Mouse (Mus musculus) kidney, embryonic 14.5 days (tissue): Measurements from ENCODE around the gene Msto1. TPM values are rescaled to one million over a fixed set of nuclear protein-coding genes. Genes with fewer than 3 reads are reported as not detected.
"Not testable (repeated sequence)": the region's sequence is repeated elsewhere in the genome, so short reads cannot be mapped to it uniquely, and the experiment has no call there.

ENCODE experiments used
- ATAC-seq: fragments of 200-750 bp; cut with Nextera tagmentation; 2 replicates; pipeline ENCODE4 v1.8.0; 2017; ENCODE audit warnings: moderate number of reproducible peaks, mild to moderate bottlenecking, moderate TSS enrichment, moderate library complexity; ENCODE audit not compliant: low FRiP score, low TSS enrichment
- H3K27ac ChIP-seq: fragments of 300-500 bp; sonication (generic); 2 replicates; pipeline ENCODE4 v1.5.1; 2014; ENCODE audit warnings: low read depth, mild to moderate bottlenecking, low read length, moderate library complexity, mixed read lengths
- H3K27me3 ChIP-seq: fragments of 300-500 bp; sonication (generic); 2 replicates; pipeline ENCODE4 v1.6.1; 2014; ENCODE audit warnings: mild to moderate bottlenecking, low read length; ENCODE audit not compliant: control insufficient read depth, insufficient read depth
- H3K36me3 ChIP-seq: fragments of 300-500 bp; sonication (generic); 2 replicates; pipeline ENCODE4 v1.6.1; 2014; ENCODE audit warnings: low read length, mixed read lengths; ENCODE audit not compliant: control insufficient read depth, insufficient read depth
- H3K4me1 ChIP-seq: fragments of 300-500 bp; sonication (generic); 2 replicates; pipeline ENCODE4 v1.6.1; 2014; ENCODE audit warnings: low read length, mixed read lengths; ENCODE audit not compliant: control insufficient read depth, insufficient read depth
- H3K4me2 ChIP-seq: fragments of 300-500 bp; sonication (generic); replicated peaks from 2 replicates; pipeline ENCODE4 v1.6.1; 2014; ENCODE audit warnings: low read depth, mild to moderate bottlenecking, low read length
- H3K4me3 ChIP-seq: fragments of 300-500 bp; sonication (generic); 2 replicates; pipeline ENCODE4 v1.5.1; 2014; ENCODE audit warnings: mild to moderate bottlenecking, low read length
- H3K9ac ChIP-seq: fragments of 300-500 bp; sonication (generic); 2 replicates; pipeline ENCODE4 v1.6.1; 2014; ENCODE audit warnings: low read depth, mild to moderate bottlenecking, low read length, moderate library complexity
- H3K9me3 ChIP-seq: fragments of 300-500 bp; sonication (generic); 2 replicates; pipeline ENCODE4 v1.6.1; 2016; ENCODE audit warnings: low read length; ENCODE audit not compliant: control insufficient read depth
- WGBS: fragments of 180-500 bp; shearing (Covaris S2); extraction: QIAGEN DNeasy Blood & Tissue Kit; methylation state at CpG from one replicate; pipeline ENCODE4 v1.1.7; 2014; 5-methylcytosine and 5-hydroxymethylcytosine counted together
- polyA plus RNA-seq: library from polyadenylated mRNA; unstranded; fragments of >200 nt; fragmentation: Nextera tagmentation; extraction: Ambion mirVana; gene quantifications from 2 replicates; pipeline ENCODE4 v1.2.1, GENCODE M21; 2014

Gene Msto1
- 40.9 and 63.2 TPM in 2 replicates for polyA plus RNA-seq

DNA sequence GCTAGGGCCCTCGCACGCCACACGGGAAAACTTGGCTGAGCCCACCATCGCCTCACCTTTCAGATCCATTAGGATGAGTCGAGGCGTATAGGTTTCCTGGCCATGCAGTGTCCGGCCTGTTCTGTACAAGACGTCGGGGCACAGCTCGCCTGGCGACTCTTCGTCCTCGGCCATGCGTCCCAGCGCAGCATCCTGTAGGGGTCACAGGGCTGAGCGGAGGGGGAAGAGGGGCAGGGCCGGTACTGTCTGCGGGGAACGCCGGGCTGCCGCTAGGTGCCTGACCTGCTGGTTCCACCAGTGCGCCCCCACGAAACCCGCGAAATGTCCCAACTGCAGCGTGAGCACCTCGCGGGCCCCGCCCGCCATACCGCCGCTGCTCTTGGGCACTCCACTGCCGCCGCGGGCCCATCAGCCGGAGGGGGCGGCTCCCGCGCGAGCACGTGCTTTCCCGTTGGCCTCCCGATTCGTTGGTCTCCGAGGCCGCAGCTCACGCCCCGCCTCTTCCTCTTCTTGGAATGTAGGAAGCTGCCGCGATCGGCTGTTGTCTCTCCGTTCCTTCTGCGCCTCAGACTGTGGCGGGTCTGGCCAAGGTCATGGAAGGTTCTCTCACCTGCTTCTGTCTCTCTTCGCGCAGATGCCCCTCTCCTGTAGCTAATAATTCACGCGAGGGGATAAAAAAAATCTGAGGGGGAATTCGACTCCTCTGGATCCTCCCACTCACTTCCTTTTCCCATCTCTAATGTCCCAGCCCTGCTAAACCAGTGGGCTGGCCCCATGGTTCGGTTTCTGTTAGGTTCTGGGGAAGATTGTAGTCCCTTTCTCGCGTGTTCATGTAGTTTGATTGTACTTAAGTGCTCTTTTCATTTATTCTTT is at the start of gene Msto1:
Gene Msto1, minus strand, starts transcription at position 489 of the 873 bp plus-strand sequence.
- Histone ChIP-seq H3K27ac (peak within 1 kb of the TSS; percentile 89), H3K27me3 (no peaks in the 10 kb centered on the region), H3K4me2 (peak within 1 kb of the TSS; percentile 78), H3K9ac (peak within 1 kb of the TSS; percentile 68), H3K36me3 (peaks cover 37% of the 10 kb centered on the region), H3K4me1 (peaks cover 14% of the 10 kb centered on the region), H3K9me3 (no peaks in the 10 kb centered on the region), H3K4me3 (peak within 1 kb of the TSS; percentile 77)
- under 1% methylated on average over 51 of the region's 62 CpGs for WGBS
- ATAC-seq: peak; percentile 96

- not testable (repeated sequence) for H3K4me1 ChIP-seq, H3K9ac ChIP-seq, ATAC-seq, H3K4me2 ChIP-seq, H3K27ac ChIP-seq, H3K9me3 ChIP-seq, H3K27me3 ChIP-seq, H3K4me3 ChIP-seq
- H3K36me3 ChIP-seq: peaks cover 19% of the 10 kb centered on the region
Measured at GRCm38 (mm10) chr3:88963211-88963610, 49.4 kb upstream of the Msto1 start.

DNA sequence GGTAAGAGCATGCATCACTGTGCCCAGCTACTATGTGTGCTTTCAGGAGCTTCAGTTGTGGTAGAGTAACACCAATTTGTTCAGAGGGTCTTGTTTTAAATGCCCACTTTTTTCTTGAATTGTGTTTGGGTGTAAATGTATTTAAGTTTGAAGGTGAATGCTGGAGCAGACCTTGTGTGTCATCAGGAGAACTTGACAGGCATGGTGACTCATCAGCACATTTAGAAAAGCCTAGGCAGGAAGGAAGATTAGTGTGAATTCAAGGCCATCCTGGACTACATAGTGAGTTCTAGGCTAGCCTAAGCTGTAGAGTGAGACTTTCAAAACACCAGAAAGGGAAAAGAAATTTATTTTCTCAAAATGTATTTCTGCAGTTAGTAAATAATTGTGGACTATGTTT is 39.9 kb upstream of the Msto1 start:
- no peak for ATAC-seq
- no peaks in the 10 kb centered on the region for H3K27me3 ChIP-seq
- H3K9me3 ChIP-seq: no peaks in the 10 kb centered on the region
- H3K4me1 ChIP-seq: peaks cover 8% of the 10 kb centered on the region
- H3K9ac ChIP-seq: no peak overlapping the region
- no peaks in the 10 kb centered on the region for H3K36me3 ChIP-seq
- H3K4me2 ChIP-seq: no peak overlapping the region
- H3K27ac ChIP-seq: no peak overlapping the region
- no peak overlapping the region for H3K4me3 ChIP-seq

DNA sequence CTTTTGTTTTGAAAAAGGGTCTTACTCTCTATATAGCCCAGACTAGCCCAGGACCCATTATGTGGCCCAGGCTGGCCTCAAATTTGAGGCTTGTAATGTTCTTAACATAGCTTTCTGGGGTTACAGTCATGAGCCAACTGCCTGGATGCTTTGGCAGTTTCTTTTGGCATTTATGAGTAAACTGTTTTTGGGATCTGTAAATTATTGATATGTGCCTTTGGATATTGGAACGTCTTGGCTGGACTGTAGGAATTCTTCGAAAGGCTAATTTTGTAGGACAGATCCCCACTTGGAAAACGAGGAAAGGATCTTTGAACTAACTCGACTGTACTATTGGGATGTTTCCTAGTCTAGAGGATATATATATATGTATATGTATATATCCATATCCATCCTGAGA is 39.4 kb upstream of the Msto1 start:
- 83% methylated on average over 4 of the region's 4 CpGs for WGBS
- H3K36me3 ChIP-seq: no peaks in the 10 kb centered on the region
- H3K9me3 ChIP-seq: no peaks in the 10 kb centered on the region
- H3K27ac ChIP-seq: no peak overlapping the region
- no peak for ATAC-seq
- H3K4me3 ChIP-seq: no peak overlapping the region
- H3K4me2 ChIP-seq: no peak overlapping the region
- H3K27me3 ChIP-seq: no peaks in the 10 kb centered on the region
- no peak overlapping the region for H3K9ac ChIP-seq
- H3K4me1 ChIP-seq: peaks cover 13% of the 10 kb centered on the region

GRCm38 (mm10) chr3:88951327-88951800 is 37.6 kb upstream of the Msto1 start:
- peak overlapping the region; percentile 98 for H3K27ac ChIP-seq
- H3K27me3 ChIP-seq: no peaks in the 10 kb centered on the region
- H3K4me2 ChIP-seq: peak overlapping the region; percentile 68
- peaks cover 19% of the 10 kb centered on the region for H3K4me1 ChIP-seq
- H3K36me3 ChIP-seq: no peaks in the 10 kb centered on the region
- 3% methylated on average over 5 of the region's 5 CpGs for WGBS
- H3K9ac ChIP-seq: peak overlapping the region; percentile 85
- no peaks in the 10 kb centered on the region for H3K9me3 ChIP-seq
- H3K4me3 ChIP-seq: peak overlapping the region; percentile 71
- ATAC-seq: no peak

- peak; percentile 83 for ATAC-seq
Measured at GRCm38 (mm10) chr3:88950576-88951326, 37.0 kb upstream of the Msto1 start, which contains the start of the genes Ash1l and Dap3. Ash1l (plus strand) TSS chr3:88950622. Dap3 (minus strand) TSS chr3:88951181.

GRCm38 (mm10) chr3:88949786-88950575 is 36.2 kb upstream of the Msto1 start:
- H3K27me3 ChIP-seq: no peaks in the 10 kb centered on the region
- H3K4me3 ChIP-seq: peak overlapping the region; percentile 71
- under 1% methylated on average over 59 of the region's 92 CpGs for WGBS
- H3K27ac ChIP-seq: peak overlapping the region; percentile 98
- H3K9me3 ChIP-seq: no peaks in the 10 kb centered on the region
- peak overlapping the region; percentile 85 for H3K9ac ChIP-seq
- peak; percentile 94 for ATAC-seq
- peaks cover 19% of the 10 kb centered on the region for H3K4me1 ChIP-seq
- peak overlapping the region; percentile 68 for H3K4me2 ChIP-seq
- no peaks in the 10 kb centered on the region for H3K36me3 ChIP-seq

More at GRCm38 (mm10) chr3:88950576-88951326, 37.0 kb upstream of the Msto1 start, which contains the start of the genes Ash1l and Dap3:
- Histone ChIP-seq H3K27ac (peak within 1 kb of the TSS; percentile 98), H3K36me3 (no peaks in the 10 kb centered on the region), H3K4me1 (peaks cover 19% of the 10 kb centered on the region), H3K9me3 (no peaks in the 10 kb centered on the region), H3K4me3 (peak within 1 kb of the TSS; percentile 71), H3K9ac (peak within 1 kb of the TSS; percentile 85), H3K4me2 (peak within 1 kb of the TSS; percentile 68), H3K27me3 (no peaks in the 10 kb centered on the region)
- under 1% methylated on average over 37 of the region's 64 CpGs for WGBS

GRCm38 (mm10) chr3:88944109-88944508 is 30.3 kb upstream of the Msto1 start:
- 81% methylated on average over 4 of the region's 4 CpGs for WGBS

More at GRCm38 (mm10) chr3:88944109-88944508, 30.3 kb upstream of the Msto1 start:
- ATAC-seq: 0 out of 2 replicates have a peak, but pooled peaks have one; percentile 34
- no peak overlapping the region for H3K4me2 ChIP-seq
- peaks cover 15% of the 10 kb centered on the region for H3K4me1 ChIP-seq
- H3K9ac ChIP-seq: no peak overlapping the region
- no peaks in the 10 kb centered on the region for H3K27me3 ChIP-seq
- H3K36me3 ChIP-seq: peaks cover 29% of the 10 kb centered on the region
- no peaks in the 10 kb centered on the region for H3K9me3 ChIP-seq
- no peak overlapping the region for H3K4me3 ChIP-seq
- H3K27ac ChIP-seq: no peak overlapping the region
